Mouse (Mus musculus): ENCODE measurements around the gene Ubash3a. TPM values are rescaled to one million over a fixed set of nuclear protein-coding genes. Genes with fewer than 3 reads are reported as not detected.

Ubash3a gene
- polyA plus RNA-seq, 1 experiment, result not detected

DNA sequence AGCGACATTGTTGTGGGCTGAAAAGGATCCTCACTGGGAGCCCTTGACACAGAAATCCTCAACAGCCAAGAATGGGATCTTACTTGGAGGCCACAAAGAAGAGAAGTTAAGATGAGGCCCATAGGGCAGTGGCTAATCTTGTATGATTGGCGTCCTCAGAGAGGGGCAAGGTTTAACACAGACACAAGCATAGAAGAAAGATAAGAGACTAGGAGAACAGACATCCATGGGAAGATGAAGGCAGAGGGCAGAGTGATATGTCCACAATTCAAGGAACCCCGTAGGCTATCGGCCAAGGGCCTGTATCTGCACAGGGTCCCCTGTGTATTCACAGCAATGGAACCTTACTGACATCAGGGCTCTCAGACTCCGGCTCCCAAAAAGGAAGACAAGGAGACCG is 12.5 kb upstream of the Ubash3a start:
- Histone ChIP-seq H3K27ac (replicated peaks; ENCODE audit: low read depth, low read length) (no peak overlapping the region), H3K4me3 (ENCODE audit: insufficient read depth, low read depth, low read length) (no peak overlapping the region), H3K4me1 (ENCODE audit: control insufficient read depth, insufficient read depth, insufficient read length, low read length) (no peaks in the 10 kb centered on the region)

- no peak overlapping the region for H3K27ac ChIP-seq (replicated peaks; ENCODE audit: low read depth, low read length)
- H3K4me1 ChIP-seq (ENCODE audit: control insufficient read depth, insufficient read depth, insufficient read length, low read length), result no peaks in the 10 kb centered on the region
- no peak overlapping the region for H3K4me3 ChIP-seq (ENCODE audit: insufficient read depth, low read depth, low read length)
Measured at GRCm38 (mm10) chr17:31196283-31196682, 11.4 kb upstream of the Ubash3a start.

GRCm38 (mm10) chr17:31198877-31199276 is 8.8 kb upstream of the Ubash3a start, which contains the start of gene Tmprss3:
TSS of gene Tmprss3 (minus strand) at chr17:31198977.
- Histone ChIP-seq H3K27ac (replicated peaks; ENCODE audit: low read depth, low read length) (no peak within 1 kb of the TSS), H3K4me3 (ENCODE audit: insufficient read depth, low read depth, low read length) (no peak within 1 kb of the TSS), H3K4me1 (ENCODE audit: control insufficient read depth, insufficient read depth, insufficient read length, low read length) (no peaks in the 10 kb centered on the region)

DNA sequence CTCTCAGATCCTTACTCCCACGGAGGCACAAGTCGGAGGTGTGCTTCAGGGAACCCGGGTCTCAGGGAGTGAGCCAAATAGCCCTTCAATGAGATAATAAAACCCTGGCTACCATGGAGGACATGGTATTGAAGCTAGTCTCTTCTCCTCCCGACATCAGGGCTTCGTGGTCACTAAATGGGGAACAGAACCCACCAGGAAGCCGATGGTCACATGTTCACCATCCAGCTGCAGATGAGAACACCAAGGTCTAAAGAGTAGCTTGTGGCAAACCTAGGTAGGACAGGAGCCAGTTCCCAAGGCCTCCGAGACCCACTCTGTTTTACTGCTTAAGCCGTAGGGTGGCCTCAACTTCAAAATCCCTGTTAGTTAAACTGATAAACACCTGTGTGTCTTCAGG is 981 bp downstream of the Ubash3a start:
- no peak overlapping the region for H3K27ac ChIP-seq (replicated peaks; ENCODE audit: low read depth, low read length)
- H3K4me3 ChIP-seq (ENCODE audit: insufficient read depth, low read depth, low read length), result no peak overlapping the region
- no peaks in the 10 kb centered on the region for H3K4me1 ChIP-seq (ENCODE audit: control insufficient read depth, insufficient read depth, insufficient read length, low read length)

DNA sequence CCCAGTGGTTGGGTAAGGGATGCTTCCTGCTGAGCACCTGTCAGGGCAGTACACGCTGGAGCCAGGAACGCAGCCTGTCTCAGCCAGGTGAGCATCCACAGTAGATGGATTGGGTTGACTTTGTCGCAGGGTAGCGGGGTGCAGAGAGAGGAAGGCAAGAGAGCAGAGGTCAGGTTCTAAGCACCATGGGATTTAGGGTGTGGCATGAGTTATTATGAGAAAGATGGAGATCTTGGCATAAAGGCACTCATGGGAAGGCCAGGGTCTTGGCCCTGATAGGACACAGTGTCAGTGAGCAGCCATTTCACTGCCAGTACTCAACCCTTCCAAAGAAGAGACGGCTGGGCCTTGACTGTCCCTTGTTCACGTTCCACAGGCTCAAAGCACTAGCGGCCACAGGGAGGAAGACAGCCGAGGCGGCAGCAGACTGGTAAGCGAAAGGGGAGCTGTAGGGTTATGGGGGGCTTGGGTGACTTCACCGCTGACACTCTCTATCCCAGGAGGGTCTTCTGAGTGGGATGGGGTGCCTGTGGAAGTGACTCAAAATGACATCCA is 1.8 kb downstream of the Ubash3a start:
- no peak overlapping the region for H3K27ac ChIP-seq (replicated peaks; ENCODE audit: low read depth, low read length)
- no peak overlapping the region for H3K4me3 ChIP-seq (ENCODE audit: insufficient read depth, low read depth, low read length)
- H3K4me1 ChIP-seq (ENCODE audit: control insufficient read depth, insufficient read depth, insufficient read length, low read length), result no peaks in the 10 kb centered on the region

DNA sequence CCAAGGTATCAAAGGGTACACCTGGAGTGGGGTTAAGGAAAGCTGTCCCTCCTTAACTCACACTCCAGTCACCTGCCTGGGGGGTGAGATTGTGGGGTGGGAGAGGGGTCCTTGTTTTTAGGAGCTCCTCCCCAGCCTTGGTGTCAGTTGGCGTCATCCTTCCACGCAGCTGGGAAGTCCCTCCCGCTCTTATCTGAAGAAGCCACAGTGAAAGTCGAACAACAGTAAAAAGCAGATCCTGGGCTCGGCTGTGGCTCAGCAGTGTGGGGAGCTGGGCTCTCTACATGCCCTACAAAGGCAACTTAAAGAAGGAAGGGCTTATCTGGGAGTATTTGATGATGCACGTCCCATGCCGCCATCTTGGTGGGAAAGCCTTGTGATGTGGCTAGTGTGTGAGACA is 2.6 kb downstream of the Ubash3a start:
- H3K4me3 ChIP-seq (ENCODE audit: insufficient read depth, low read depth, low read length), result no peak overlapping the region
- H3K27ac ChIP-seq (replicated peaks; ENCODE audit: low read depth, low read length), result no peak overlapping the region
- no peaks in the 10 kb centered on the region for H3K4me1 ChIP-seq (ENCODE audit: control insufficient read depth, insufficient read depth, insufficient read length, low read length)

GRCm38 (mm10) chr17:31211881-31212280 is 4.2 kb downstream of the Ubash3a start:
- no peak overlapping the region for H3K27ac ChIP-seq (replicated peaks; ENCODE audit: low read depth, low read length)
- H3K4me1 ChIP-seq (ENCODE audit: control insufficient read depth, insufficient read depth, insufficient read length, low read length), result no peaks in the 10 kb centered on the region
- H3K4me3 ChIP-seq (ENCODE audit: insufficient read depth, low read depth, low read length), result no peak overlapping the region

- Histone ChIP-seq H3K27ac (replicated peaks; ENCODE audit: low read depth, low read length) (no peak overlapping the region), H3K4me1 (ENCODE audit: control insufficient read depth, insufficient read depth, insufficient read length, low read length) (no peaks in the 10 kb centered on the region), H3K4me3 (ENCODE audit: insufficient read depth, low read depth, low read length) (no peak overlapping the region)
Measured at GRCm38 (mm10) chr17:31216068-31216955, 8.6 kb downstream of the Ubash3a start.

- no peak overlapping the region for H3K4me3 ChIP-seq (ENCODE audit: insufficient read depth, low read depth, low read length)
- no peak overlapping the region for H3K27ac ChIP-seq (replicated peaks; ENCODE audit: low read depth, low read length)
- H3K4me1 ChIP-seq (ENCODE audit: control insufficient read depth, insufficient read depth, insufficient read length, low read length), result no peaks in the 10 kb centered on the region
Measured at GRCm38 (mm10) chr17:31222810-31223310, 15.2 kb downstream of the Ubash3a start.

DNA sequence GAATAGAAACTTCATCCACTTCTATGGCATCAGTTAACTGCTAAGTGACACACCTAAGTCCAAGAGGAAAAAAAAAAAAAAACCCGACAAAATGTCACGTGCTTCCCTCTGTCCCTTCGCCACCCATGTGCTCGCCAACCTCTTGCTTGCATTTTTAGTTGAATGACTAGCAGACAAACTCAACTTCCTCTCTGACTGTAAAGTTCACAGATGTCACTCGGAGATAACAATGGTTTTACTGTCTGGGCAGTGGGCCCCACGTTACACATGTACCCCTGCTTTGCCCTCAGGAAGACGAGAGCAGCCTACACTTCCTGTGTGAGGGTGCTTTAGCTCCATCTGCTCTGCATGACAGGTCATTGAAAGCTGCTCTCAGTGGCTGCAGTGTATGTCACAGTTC is 16.2 kb downstream of the Ubash3a start:
- Histone ChIP-seq H3K27ac (replicated peaks; ENCODE audit: low read depth, low read length) (no peak overlapping the region), H3K4me3 (ENCODE audit: insufficient read depth, low read depth, low read length) (no peak overlapping the region), H3K4me1 (ENCODE audit: control insufficient read depth, insufficient read depth, insufficient read length, low read length) (no peaks in the 10 kb centered on the region)

DNA sequence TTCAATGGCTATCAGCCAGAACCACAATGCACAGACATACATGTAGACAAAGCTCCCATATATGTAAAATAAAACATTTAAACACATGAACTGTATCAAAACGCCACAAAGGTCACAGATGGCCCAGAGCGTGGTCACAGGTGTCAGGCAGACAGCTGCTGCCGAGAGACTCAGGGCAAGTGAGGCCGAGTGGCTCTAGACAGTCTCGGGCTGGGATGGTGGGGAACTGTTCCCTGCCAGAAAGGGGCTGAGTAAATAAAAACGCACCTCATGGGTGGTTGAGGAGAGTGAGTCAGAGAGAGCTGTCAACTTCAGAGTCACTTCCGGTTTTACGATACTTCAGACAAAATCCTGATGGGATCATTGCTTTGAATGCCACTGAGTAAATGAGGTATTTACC is 16.9 kb downstream of the Ubash3a start:
- Histone ChIP-seq H3K4me3 (ENCODE audit: insufficient read depth, low read depth, low read length) (no peak overlapping the region), H3K4me1 (ENCODE audit: control insufficient read depth, insufficient read depth, insufficient read length, low read length) (no peaks in the 10 kb centered on the region), H3K27ac (replicated peaks; ENCODE audit: low read depth, low read length) (no peak overlapping the region)

GRCm38 (mm10) chr17:31226368-31226767 is 18.7 kb downstream of the Ubash3a start:
- no peak overlapping the region for H3K4me3 ChIP-seq (ENCODE audit: insufficient read depth, low read depth, low read length)
- no peak overlapping the region for H3K27ac ChIP-seq (replicated peaks; ENCODE audit: low read depth, low read length)
- H3K4me1 ChIP-seq (ENCODE audit: control insufficient read depth, insufficient read depth, insufficient read length, low read length), result no peaks in the 10 kb centered on the region

- H3K27ac ChIP-seq (replicated peaks; ENCODE audit: low read depth, low read length), result no peak overlapping the region
Measured at GRCm38 (mm10) chr17:31226931-31227330, 19.3 kb downstream of the Ubash3a start.

GRCm38 (mm10) chr17:31231780-31232179 is 24.1 kb downstream of the Ubash3a start:
- Histone ChIP-seq H3K27ac (replicated peaks; ENCODE audit: low read depth, low read length) (no peak overlapping the region), H3K4me1 (ENCODE audit: control insufficient read depth, insufficient read depth, insufficient read length, low read length) (no peaks in the 10 kb centered on the region), H3K4me3 (ENCODE audit: insufficient read depth, low read depth, low read length) (no peak overlapping the region)

More at GRCm38 (mm10) chr17:31226931-31227330, 19.3 kb downstream of the Ubash3a start:
- Histone ChIP-seq H3K4me3 (ENCODE audit: insufficient read depth, low read depth, low read length) (no peak overlapping the region), H3K4me1 (ENCODE audit: control insufficient read depth, insufficient read depth, insufficient read length, low read length) (no peaks in the 10 kb centered on the region)

DNA sequence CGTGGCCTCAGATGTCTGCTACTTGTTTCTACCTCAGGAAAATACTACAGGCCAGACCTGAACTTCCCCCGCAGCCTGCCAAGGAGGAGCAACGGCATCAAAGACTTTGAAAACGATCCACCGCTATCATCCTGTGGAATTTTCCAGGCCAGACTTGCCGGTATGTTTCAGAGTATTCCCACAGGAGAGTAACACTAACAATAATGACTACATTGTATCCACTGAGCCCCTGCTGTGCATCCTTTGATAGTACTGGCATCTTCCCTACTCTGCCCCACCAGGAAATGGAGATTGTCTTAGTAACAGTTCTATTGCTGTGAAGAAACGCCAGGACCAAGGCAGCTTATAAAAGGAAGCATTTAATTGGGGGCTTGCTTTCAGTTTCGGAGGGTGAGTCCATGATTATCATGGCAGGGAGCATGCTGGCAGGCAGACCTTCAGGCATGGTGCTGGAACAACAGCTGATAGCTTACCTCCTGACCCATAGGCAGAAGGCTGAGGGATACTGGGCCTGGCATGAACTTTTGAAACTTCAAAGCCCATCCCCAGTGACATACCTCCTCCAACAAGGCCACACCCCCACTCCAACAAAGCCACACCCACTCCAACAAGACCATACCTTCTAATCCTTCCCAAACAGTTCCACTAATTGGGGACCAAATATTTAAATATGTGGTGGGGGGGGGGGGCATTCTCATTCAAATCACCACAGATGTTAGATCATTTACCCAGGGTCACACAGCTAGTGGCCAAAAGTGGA is 24.8 kb downstream of the Ubash3a start:
- Histone ChIP-seq H3K27ac (replicated peaks; ENCODE audit: low read depth, low read length) (no peak overlapping the region), H3K4me3 (ENCODE audit: insufficient read depth, low read depth, low read length) (no peak overlapping the region), H3K4me1 (ENCODE audit: control insufficient read depth, insufficient read depth, insufficient read length, low read length) (no peaks in the 10 kb centered on the region)
